Mouse (Mus musculus): Measurements from ENCODE around the gene Atg101.
A peak's percentile ranks its signal among the peaks of the same experiment; 100 is the strongest.

Atg101 gene

GRCm38 (mm10) chr15:101283911-101284750, at the start of gene Atg101:
Gene Atg101, plus strand, starts transcription at chr15:101284272.
- ATAC-seq (ENCODE audit: insufficient number of reproducible peaks, low FRiP score, low TSS enrichment) = peak; percentile 87

- no peak for ATAC-seq (ENCODE audit: insufficient number of reproducible peaks, low FRiP score, low TSS enrichment)
These were observed 49.3 kb upstream of the Atg101 start for GRCm38 (mm10) chr15:101234611-101235341.

GRCm38 (mm10) chr15:101235342-101235698, 48.8 kb upstream of the Atg101 start:
- no peak for ATAC-seq (ENCODE audit: insufficient number of reproducible peaks, low FRiP score, low TSS enrichment)

- ATAC-seq (ENCODE audit: insufficient number of reproducible peaks, low FRiP score, low TSS enrichment) = no peak
These were observed 48.2 kb upstream of the Atg101 start for GRCm38 (mm10) chr15:101235728-101236327.

GRCm38 (mm10) chr15:101236878-101237277, 47.2 kb upstream of the Atg101 start:
- no peak for ATAC-seq (ENCODE audit: insufficient number of reproducible peaks, low FRiP score, low TSS enrichment)

GRCm38 (mm10) chr15:101238885-101239511, 45.1 kb upstream of the Atg101 start:
- 0 out of 2 replicates have a peak, but pooled peaks have one; percentile 42 for ATAC-seq (ENCODE audit: insufficient number of reproducible peaks, low FRiP score, low TSS enrichment)

- no peak for ATAC-seq (ENCODE audit: insufficient number of reproducible peaks, low FRiP score, low TSS enrichment)
These were observed 44.3 kb upstream of the Atg101 start for GRCm38 (mm10) chr15:101239821-101240220.

- peak; percentile 37; the same call in 1 of the 2 replicates for ATAC-seq (ENCODE audit: insufficient number of reproducible peaks, low FRiP score, low TSS enrichment)
These were observed 43.3 kb upstream of the Atg101 start for GRCm38 (mm10) chr15:101240799-101241204.

- ATAC-seq (ENCODE audit: insufficient number of reproducible peaks, low FRiP score, low TSS enrichment) = no peak
These were observed 42.8 kb upstream of the Atg101 start for GRCm38 (mm10) chr15:101241236-101241635.

GRCm38 (mm10) chr15:101241853-101242252, 42.2 kb upstream of the Atg101 start:
- ATAC-seq (ENCODE audit: insufficient number of reproducible peaks, low FRiP score, low TSS enrichment) = no peak

DNA sequence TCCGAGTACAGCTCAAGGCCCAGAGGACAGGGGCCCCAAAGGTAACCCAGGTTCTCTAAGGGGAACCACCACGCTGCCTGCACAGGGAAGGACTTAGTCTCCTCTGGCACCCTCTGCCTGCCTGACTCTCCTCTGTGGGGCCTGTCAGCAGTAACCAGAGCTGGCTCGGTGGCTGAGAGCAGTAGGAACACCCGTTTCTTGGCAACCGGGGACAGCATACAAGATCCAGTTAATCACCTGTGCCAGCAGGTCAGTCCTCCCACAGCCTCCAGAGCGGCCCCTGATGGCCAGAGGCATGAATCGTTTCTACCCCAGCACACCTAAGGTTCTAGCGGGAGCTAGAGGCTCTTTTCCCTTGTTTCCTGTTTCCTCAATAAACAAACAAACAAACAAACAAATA, 41.4 kb upstream of the Atg101 start:
- ATAC-seq (ENCODE audit: insufficient number of reproducible peaks, low FRiP score, low TSS enrichment) = peak; percentile 59

GRCm38 (mm10) chr15:101244012-101244411, 40.1 kb upstream of the Atg101 start:
- ATAC-seq (ENCODE audit: insufficient number of reproducible peaks, low FRiP score, low TSS enrichment) = no peak

DNA sequence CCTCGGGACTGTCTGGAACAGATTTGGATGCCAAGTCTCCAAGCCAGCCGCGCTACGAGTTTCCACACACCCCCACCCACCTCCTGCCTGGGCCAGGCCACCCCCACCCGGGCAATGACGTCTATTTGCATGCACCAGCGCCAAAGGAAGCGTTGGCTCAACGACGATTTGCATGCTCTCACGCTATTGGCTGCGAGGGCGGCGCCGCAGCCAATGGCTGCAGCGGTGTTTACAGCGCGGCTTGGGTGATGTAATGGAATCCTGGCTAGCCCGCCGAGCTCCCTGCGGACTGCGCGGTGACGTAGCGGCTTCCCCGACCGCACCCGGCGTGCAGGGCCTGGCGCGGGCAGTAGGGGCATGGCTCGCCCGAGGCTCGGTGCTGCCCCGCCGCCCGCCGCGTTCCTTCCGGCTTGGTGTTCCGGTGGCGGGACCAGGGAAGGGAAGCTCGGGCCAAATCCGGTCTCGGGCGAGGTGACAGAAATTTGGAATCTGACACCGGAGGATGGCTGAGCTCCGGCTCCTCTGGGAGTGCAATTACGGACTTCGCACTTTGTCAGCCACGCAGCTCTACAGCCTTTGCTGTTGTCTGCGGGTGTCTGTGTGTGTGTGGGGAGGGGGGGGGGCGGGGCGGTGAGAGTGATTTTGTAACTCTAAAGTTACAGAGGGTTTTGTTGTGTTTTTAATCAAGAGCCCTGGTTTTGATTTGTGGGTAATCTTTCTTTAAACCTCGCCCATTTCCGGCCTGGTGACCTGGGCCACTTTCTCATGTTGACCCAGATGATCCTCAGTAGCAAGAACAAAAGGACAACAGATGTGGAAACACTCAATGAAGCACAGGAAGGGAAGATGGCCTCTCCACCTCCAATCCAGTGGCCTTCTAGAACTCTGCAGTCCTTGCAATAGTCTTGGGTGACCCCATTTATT, 37.6 kb upstream of the Atg101 start:
- ATAC-seq (ENCODE audit: insufficient number of reproducible peaks, low FRiP score, low TSS enrichment) = peak; percentile 91

DNA sequence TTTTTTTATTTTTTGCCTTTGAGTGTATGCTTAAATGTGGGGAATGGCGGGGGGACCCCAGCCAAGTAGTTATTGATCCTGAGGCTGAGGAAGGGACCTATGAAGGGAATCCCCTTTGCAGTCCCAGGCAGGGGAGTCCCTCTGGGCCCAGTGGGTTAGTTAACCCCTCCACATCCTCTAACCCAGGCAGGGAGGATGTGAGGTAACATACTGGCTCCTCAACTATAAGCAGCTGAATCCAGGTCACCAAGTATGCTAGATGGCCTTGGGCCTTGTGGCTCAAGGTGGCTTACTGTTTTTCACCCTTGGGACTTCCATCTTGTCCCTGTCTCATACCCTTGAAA, 36.9 kb upstream of the Atg101 start:
- ATAC-seq (ENCODE audit: insufficient number of reproducible peaks, low FRiP score, low TSS enrichment) = no peak

DNA sequence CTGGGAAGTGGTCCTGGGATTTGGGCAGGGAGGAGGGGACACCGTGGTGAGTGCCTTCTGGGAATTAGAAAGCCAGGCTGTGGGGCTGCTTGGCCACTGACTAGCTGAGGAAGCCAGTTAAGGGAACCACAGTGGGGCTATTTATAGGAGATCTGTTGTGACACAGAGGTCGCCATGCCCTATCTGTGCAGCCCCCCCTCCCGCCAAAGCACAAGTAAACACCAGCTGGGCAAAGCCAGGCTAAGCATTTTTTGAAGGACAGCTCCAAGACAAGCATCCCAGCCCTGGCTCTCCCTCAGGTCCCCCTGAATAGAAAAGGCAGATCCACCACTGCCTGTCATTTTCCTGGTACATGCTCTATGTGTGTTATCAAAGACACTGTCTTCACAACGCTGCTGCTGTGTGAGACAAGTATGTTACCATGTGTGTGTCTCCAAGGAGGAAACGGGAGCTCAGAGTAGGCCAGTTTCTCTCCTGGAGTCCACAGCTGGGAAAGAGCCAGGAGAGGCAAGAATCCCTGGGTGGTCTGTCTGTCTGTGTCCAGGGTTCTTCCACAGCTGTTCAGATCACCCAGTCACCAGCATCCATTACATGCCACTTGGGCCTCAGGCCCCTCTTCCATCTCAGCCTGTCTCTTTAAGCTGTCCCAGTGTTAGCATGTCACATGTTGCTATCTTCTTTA, 35.9 kb upstream of the Atg101 start:
- no peak for ATAC-seq (ENCODE audit: insufficient number of reproducible peaks, low FRiP score, low TSS enrichment)

DNA sequence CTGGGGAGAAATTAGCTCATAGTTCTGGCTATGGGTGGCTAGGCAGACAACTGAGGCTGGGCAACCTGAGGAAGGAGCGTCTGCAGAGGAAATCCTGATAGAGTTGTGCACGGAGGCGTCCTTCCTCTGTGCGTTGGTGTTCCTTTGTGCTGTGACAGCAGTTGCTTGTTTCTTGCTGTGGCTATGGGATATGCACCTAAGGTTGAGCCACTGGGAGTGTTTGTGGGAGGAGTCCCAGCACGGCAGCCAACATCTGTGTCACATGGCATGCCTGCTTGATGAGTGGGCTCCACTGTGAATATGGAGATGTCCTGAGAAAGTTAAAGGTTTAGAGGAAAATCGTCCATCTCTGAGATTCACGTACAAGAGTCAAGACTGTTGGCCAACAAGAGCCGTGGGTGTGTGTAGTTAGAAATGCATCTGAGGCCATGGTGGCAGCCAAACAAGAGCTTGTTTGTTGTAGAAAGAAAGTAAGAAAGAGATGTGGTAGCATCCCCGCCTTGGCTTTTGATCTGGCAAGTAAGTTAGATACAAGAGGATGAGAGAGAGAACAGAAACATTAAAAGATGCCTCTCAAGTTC, 33.8 kb upstream of the Atg101 start:
- no peak for ATAC-seq (ENCODE audit: insufficient number of reproducible peaks, low FRiP score, low TSS enrichment)

DNA sequence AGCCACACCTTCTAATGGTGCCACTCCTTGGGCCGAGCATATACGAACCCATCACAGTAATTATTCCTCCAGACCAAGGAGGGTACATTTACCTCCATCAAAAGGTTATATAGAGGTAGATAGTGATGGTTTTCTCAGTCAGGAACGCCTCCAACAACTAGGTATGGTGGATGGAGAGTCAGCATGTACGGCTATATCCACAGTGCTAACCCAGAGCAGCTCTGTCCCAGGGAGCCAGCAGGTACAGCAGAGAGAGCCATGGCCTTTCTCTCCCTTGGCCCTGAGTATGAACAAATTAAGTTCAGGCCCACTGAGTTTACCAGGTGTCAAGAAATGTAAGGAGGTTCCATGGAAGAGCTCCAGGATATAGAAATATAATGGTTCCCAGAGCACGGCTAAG, 32.1 kb upstream of the Atg101 start:
- ATAC-seq (ENCODE audit: insufficient number of reproducible peaks, low FRiP score, low TSS enrichment) = no peak

DNA sequence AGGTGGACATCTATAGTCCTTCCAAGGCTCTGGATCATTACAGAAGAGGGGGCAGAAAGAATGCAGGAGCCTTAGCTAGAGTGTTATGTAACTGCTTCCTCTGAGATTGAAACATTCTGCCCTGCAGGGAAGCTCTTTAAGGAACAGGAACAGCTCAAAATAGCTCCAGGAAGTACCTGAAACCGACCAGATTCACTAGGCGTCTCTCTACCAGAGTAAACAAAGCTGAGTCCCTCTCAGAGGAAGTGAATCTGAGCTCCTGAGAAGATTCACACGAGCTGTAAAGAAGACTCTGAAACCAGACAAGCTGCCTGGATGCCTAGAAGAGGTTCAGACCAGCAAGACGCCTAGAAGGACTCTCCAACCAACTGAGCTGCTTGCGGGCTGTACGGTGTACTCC, 31.5 kb upstream of the Atg101 start:
- ATAC-seq (ENCODE audit: insufficient number of reproducible peaks, low FRiP score, low TSS enrichment) = no peak

DNA sequence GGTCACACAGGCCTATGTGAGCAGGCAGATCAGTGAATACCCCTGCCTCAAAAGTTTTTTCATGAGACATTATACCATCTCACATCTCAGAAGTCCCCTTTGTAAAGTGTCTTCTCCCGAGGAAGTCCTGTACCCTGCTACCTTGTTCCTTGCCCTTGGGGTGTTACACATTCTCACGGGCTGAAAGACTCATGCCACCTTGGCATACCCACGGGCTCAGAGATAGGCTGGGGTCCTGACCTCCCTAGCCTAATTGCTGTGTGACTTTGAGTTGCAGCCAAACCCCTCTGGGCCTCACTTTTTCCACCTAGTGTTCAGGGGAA, 30.5 kb upstream of the Atg101 start:
- ATAC-seq (ENCODE audit: insufficient number of reproducible peaks, low FRiP score, low TSS enrichment) = no peak
